Mouse (Mus musculus): Measurements from ENCODE around the gene Fcrla. TPM values are rescaled to one million over a fixed set of nuclear protein-coding genes. Genes with fewer than 3 reads are reported as not detected.

Fcrla gene
- polyA plus RNA-seq, 1 experiment from 2014 or later, result not detected

DNA sequence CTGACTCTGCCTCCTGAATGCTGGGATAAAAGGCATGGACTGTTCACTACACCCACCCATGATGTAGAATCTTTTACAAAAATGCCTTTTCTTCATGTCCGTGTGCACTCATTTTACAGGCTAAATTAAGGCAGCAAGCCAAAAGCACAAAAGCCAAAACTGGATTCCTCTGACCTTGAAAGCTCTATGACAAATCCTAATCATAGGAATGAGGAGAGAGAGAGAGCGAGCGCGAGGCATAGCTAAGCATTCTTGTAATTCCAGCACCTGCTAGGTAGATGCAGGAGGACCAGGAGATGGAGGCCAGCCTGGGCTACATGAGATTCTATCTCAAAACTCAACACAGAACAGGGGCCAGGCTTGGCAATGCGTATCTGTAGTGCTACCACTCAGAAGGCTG is 50.5 kb downstream of the Fcrla start:
- peaks cover 65% of the 10 kb centered on the region for H3K36me3 ChIP-seq
- whole genome bisulfite sequencing, result 96% methylated on average over 5 of the region's 5 CpGs

DNA sequence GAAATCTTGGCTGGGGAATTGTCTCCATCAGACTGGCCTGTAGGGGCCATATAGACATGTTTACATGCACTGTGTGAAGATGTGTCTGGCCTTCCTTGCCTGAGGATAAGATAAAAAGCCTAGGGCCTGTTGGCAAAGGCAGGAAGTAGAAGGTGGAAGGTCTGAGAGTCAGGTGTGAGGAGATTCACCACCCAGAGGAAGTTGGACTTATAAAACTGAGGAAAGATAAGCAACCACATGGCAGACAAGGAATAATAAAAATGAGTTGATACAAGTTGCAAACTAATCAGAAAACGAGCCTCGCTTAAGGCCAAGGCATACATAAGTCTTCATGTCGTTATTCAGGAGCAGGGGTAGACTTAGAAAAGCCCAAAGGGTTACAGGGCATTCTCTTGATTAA is 51.7 kb downstream of the Fcrla start:
- H3K9ac ChIP-seq (replicated peaks), result no peak overlapping the region
- H3K4me3 ChIP-seq (replicated peaks), result no peak overlapping the region
- no peaks in the 10 kb centered on the region for H3K27me3 ChIP-seq
- no peaks in the 10 kb centered on the region for H3K4me1 ChIP-seq (replicated peaks)
- peaks cover 59% of the 10 kb centered on the region for H3K36me3 ChIP-seq
- no peak for ATAC-seq
- no peak overlapping the region for H3K4me2 ChIP-seq (replicated peaks)
- no peaks in the 10 kb centered on the region for H3K9me3 ChIP-seq
- no peak overlapping the region for H3K27ac ChIP-seq
- 96% methylated on average over 3 of the region's 3 CpGs for WGBS

More for the DNA sequence above, 50.5 kb downstream of the Fcrla start:
- Histone ChIP-seq H3K4me2 (replicated peaks) (no peak overlapping the region), H3K27me3 (no peaks in the 10 kb centered on the region), H3K4me3 (replicated peaks) (no peak overlapping the region), H3K4me1 (replicated peaks) (no peaks in the 10 kb centered on the region), H3K27ac (no peak overlapping the region), H3K9me3 (no peaks in the 10 kb centered on the region), H3K9ac (replicated peaks) (no peak overlapping the region)
- no peak for ATAC-seq

- no peak overlapping the region for H3K4me2 ChIP-seq (replicated peaks)
- no peaks in the 10 kb centered on the region for H3K27me3 ChIP-seq
- H3K9me3 ChIP-seq, result no peaks in the 10 kb centered on the region
- peaks cover 33% of the 10 kb centered on the region for H3K36me3 ChIP-seq
- 96% methylated on average over 2 of the region's 2 CpGs for WGBS
- H3K27ac ChIP-seq, result no peak overlapping the region
- no peak overlapping the region for H3K4me3 ChIP-seq (replicated peaks)
- ATAC-seq, result no peak
- peaks cover under 1% of the 10 kb centered on the region for H3K4me1 ChIP-seq (replicated peaks)
- no peak overlapping the region for H3K9ac ChIP-seq (replicated peaks)
Measured at GRCm38 (mm10) chr1:170871961-170872360, 55.4 kb downstream of the Fcrla start.

GRCm38 (mm10) chr1:170871402-170871801 is 56.0 kb downstream of the Fcrla start:
- ATAC-seq, result no peak
- no peak overlapping the region for H3K4me2 ChIP-seq (replicated peaks)
- H3K4me3 ChIP-seq (replicated peaks), result no peak overlapping the region
- H3K4me1 ChIP-seq (replicated peaks), result peaks cover 7% of the 10 kb centered on the region
- H3K36me3 ChIP-seq, result peaks cover 32% of the 10 kb centered on the region
- no peak overlapping the region for H3K27ac ChIP-seq
- no peaks in the 10 kb centered on the region for H3K9me3 ChIP-seq
- WGBS, result 89% methylated on average over 6 of the region's 6 CpGs
- H3K9ac ChIP-seq (replicated peaks), result no peak overlapping the region
- H3K27me3 ChIP-seq, result no peaks in the 10 kb centered on the region

DNA sequence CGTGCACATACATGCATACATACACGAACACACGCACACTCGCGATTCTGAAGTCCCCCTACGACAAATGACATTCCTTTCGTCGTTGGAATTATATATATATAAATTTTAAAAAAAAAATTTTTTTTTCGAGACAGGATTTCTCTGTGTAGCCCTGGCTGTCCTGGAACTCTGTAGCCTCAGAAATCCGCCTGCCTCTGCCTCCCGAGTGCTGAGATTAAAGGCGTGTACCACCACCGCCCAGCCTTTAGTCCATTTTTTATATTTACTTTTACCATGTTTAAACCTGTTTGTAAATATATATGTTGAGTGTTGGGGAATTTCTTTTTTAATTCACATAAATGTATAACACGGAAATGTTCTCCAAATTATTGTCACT is 58.5 kb downstream of the Fcrla start:
- Histone ChIP-seq H3K4me1 (replicated peaks) (peaks cover 13% of the 10 kb centered on the region), H3K9me3 (no peaks in the 10 kb centered on the region), H3K27ac (no peak overlapping the region; the same call in 1 of the 2 replicates), H3K4me2 (replicated peaks) (peak overlapping the region; percentile 79), H3K9ac (replicated peaks) (peak overlapping the region; percentile 64), H3K4me3 (replicated peaks) (peak overlapping the region; percentile 63), H3K36me3 (peaks cover 15% of the 10 kb centered on the region), H3K27me3 (no peaks in the 10 kb centered on the region)
- WGBS, result 19% methylated on average over 14 of the region's 14 CpGs
- peak; percentile 46 for ATAC-seq

DNA sequence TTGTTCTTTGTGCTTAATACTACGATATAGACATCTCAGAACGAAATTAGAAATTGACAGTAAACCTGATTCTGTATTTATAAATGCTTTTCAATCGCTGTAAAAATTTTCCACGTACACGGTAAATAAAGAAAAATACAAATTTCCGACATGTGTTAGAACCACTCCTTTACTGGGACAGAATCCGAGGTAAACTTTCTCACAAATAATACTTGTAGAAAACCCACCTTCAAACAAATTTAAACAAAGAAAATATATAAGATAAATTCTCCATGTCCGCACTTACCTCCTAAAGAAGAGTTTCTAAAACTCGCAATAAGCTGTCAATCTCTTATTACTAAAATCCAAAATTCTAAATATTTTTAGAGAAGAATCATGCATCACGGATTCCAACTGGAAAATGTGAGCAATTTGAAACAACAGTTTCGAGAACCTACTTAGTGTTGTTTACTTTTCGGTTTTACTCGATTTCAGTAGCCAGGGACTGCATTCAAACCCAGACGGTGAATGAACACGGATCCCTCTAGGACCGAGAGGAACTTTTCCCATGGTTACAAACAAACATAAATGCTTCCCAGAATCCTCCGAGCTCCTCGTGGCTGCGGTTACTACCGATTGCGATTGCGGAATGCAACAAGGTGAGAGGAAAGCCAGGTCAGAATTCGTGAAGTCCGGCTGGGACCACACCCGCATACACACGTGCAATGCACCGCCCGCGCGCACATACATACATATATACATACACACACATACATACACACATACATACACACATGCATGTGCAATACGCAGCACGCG is 59.1 kb downstream of the Fcrla start:
- H3K27me3 ChIP-seq, result no peaks in the 10 kb centered on the region
- H3K4me1 ChIP-seq (replicated peaks), result peaks cover 13% of the 10 kb centered on the region
- H3K27ac ChIP-seq, result no peak overlapping the region; the same call in 1 of the 2 replicates
- peak overlapping the region; percentile 63 for H3K4me3 ChIP-seq (replicated peaks)
- under 1% methylated on average over 33 of the region's 33 CpGs for WGBS
- peak overlapping the region; percentile 82 for H3K9ac ChIP-seq (replicated peaks)
- peak overlapping the region; percentile 79 for H3K4me2 ChIP-seq (replicated peaks)
- H3K36me3 ChIP-seq, result peaks cover 12% of the 10 kb centered on the region; the same call in 1 of the 2 replicates
- peak; percentile 90 for ATAC-seq
- H3K9me3 ChIP-seq, result no peaks in the 10 kb centered on the region

DNA sequence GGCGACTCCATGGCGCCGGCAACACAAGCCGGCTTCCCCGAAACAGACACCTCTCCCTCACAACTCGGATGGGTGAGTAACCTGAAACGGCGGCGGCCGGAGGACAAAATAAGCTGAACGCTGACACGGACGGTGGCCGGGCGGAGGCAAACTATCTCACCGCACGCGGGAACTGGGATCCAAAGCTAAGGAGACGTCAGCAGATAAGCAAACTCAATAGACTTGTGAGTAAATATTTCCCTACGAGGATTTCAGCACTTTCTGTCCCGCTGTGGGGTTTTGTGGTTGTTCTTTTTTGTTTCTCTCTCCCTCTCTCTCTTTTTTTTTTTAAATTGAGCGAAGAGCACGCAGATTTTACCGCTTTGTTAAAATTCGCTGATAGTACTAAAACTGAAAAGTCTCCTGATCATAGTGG is 59.7 kb downstream of the Fcrla start, which contains the start of gene Atf6:
Atf6 (minus strand) TSS at position 81 of the 415 bp plus-strand sequence.
- Histone ChIP-seq H3K4me1 (replicated peaks) (peaks cover 13% of the 10 kb centered on the region), H3K4me2 (replicated peaks) (peak within 1 kb of the TSS; percentile 79), H3K9ac (replicated peaks) (peak within 1 kb of the TSS; percentile 82), H3K4me3 (replicated peaks) (peak within 1 kb of the TSS; percentile 63), H3K27me3 (no peaks in the 10 kb centered on the region), H3K36me3 (peaks cover 12% of the 10 kb centered on the region; the same call in 1 of the 2 replicates), H3K9me3 (no peaks in the 10 kb centered on the region), H3K27ac (peak within 1 kb of the TSS; percentile 41; the same call in 1 of the 2 replicates)
- WGBS, result under 1% methylated on average over 25 of the region's 25 CpGs
- ATAC-seq, result peak; percentile 83; the same call in 1 of the 2 replicates

Other genes starting within 250 kb of the Fcrla start
- 7.8 and 8.3 TPM in 2 replicates for gene Atf6, start 59.8 kb downstream of the Fcrla start, polyA plus RNA-seq (2015; fragmentation: Nextera tagmentation; extraction: Ambion mirVana)
- 0.32 TPM in 1 of 2 replicates, not detected in the other for gene Gm26620, start 42.5 kb downstream of the Fcrla start, polyA plus RNA-seq (2015; fragmentation: Nextera tagmentation; extraction: Ambion mirVana)
- gene Dusp12, start 42.0 kb downstream of the Fcrla start, polyA plus RNA-seq (2015; fragmentation: Nextera tagmentation; extraction: Ambion mirVana), result 38.0 and 39.8 TPM in 2 replicates
- gene Fcrlb, start 14.6 kb downstream of the Fcrla start, polyA plus RNA-seq (2015; fragmentation: Nextera tagmentation; extraction: Ambion mirVana), result 0.16 and 0.26 TPM in 2 replicates
- 0.37 and 0.57 TPM in 2 replicates for gene Fcgr2b, start 49.0 kb upstream of the Fcrla start, polyA plus RNA-seq (2015; fragmentation: Nextera tagmentation; extraction: Ambion mirVana)
- gene Fcgr4, start 91.3 kb upstream of the Fcrla start, polyA plus RNA-seq (2015; fragmentation: Nextera tagmentation; extraction: Ambion mirVana), result 0.15 TPM in 1 of 2 replicates, not detected in the other
- 4.8 and 6.0 TPM in 2 replicates for gene Fcgr3, start 137.4 kb upstream of the Fcrla start, polyA plus RNA-seq (2015; fragmentation: Nextera tagmentation; extraction: Ambion mirVana)
- gene Cfap126, start 186.3 kb upstream of the Fcrla start, polyA plus RNA-seq (2015; fragmentation: Nextera tagmentation; extraction: Ambion mirVana), result 2.0 and 3.7 TPM in 2 replicates
- 260 and 273 TPM in 2 replicates for gene Sdhc, start 223.0 kb upstream of the Fcrla start, polyA plus RNA-seq (2015; fragmentation: Nextera tagmentation; extraction: Ambion mirVana)
- gene Mpz, start 223.1 kb upstream of the Fcrla start, polyA plus RNA-seq (2015; fragmentation: Nextera tagmentation; extraction: Ambion mirVana), result 0.15 and 0.20 TPM in 2 replicates